Mouse (Mus musculus): Measurements from ENCODE around the gene Fam13c.

The Fam13c gene

DNA sequence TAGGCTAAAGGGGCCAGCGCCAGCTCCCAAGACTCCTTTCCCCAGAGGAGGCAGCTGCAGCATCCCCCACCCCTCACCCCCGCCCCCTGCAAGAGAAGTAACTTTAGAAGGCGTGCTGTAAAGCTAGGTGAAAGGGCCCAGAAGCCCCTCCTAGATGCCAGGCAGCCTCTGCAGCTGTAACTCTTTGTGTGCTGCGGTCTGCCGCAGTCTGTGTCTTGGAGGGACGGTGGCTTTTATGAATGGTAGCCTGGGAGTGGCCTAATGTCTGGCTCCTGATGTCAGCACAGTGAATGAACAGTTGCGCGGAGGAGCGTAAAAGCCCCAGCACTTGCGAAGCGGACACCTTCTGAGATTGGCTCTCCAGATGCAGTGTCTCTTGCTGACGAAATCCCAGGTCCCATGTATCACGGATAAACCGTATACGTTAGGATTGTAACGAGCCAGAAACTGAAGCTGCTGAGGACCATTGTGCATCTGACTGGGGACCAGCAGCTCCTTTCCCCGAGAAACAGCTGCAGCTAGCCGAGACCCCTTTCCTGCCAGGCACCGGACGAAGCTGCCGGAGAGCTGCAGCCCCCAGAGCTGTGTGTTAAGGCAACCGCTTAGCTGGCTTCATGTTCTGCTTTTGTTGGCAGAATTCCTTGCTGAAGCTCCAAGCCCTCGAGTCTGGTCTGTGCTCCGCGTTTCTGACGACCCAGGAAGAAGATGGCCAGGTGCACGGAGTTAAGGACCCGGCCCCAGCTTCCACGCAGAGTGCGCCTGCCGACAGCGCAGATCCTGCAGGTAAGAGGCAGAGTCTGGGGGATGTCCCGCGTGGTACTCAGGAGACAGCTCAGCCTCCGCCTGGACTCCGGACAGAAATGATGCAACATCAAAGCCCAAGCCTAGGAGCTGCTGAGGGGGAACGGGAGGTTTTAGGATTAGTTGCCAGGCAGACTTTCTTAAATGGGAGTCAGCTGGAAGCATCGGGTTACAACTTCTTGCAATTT is 80.2 kb downstream of the Fam13c start:
- DNase-seq (ENCODE audit: low spot score), result no peak

DNA sequence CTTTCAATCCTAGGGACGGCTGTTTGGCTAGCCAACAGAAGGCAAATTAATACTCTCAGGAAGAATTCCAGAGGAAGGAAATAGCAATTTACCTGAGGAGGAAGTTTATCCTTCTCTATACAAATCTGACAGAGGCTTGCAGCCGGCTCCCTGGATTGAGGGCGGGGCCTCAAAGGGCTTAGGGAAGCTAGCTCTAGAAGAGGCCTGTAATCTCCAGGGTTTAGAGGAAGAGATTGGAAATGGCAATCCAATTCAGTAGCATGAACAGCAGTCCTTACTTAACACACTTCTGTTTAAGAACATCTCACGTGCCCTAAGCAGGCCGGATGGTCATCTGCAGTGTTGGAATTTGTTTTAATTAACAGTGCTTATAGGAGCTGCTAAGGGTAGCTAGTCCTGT is 81.1 kb downstream of the Fam13c start:
- DNase-seq (ENCODE audit: low spot score), result no peak

DNA sequence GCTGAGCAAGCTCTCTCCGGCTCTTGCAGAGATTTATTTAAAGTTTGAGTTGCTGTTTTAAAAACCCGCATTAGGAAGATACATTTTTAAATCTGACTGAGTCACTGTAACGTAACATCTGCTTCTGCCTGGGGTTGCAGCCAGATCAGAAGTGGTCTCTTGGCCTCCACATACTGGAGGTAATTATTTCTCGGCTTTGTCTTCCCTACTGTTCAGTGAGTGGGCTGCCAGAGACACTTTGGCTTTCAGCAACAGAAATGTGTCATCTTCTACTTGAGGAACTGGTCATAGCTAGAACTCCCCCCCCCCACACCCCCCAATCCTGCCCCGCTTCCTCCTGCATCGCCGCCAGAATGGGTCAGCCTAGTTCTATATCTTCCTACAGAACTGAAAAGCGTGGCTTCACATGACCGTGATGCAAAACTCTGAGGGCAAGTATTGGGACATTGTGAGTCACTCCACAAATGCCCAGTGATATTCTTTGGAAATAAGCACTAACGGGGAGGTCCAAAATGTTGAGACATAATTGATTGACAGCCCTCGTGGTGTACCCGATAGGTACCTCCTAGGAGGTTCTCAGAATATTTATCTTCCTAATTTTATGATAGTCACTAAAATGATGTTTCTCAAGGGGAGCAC is 90.0 kb downstream of the Fam13c start:
- no peak for DNase-seq (ENCODE audit: low spot score)

DNA sequence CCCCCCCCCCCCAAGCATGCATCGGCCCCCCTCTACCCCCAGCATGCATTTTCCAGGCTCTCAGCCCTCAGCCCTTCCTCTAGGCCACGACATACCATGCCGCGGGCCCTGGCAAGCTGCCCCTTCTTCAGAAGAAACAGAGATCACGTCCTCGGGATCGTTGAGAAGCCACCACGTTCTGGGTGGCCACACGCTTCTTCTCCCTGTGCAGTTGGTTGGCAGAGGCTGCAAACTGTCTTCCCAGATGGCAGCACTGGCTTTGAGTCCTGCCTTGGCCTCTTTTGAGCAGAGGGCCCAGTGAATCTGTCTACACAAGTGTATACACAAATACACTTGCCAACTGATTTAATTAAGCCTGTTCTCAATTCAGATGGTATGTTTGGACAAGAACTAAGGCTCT is 92.0 kb downstream of the Fam13c start:
- DNase-seq (ENCODE audit: low spot score), result peak; percentile 59

DNA sequence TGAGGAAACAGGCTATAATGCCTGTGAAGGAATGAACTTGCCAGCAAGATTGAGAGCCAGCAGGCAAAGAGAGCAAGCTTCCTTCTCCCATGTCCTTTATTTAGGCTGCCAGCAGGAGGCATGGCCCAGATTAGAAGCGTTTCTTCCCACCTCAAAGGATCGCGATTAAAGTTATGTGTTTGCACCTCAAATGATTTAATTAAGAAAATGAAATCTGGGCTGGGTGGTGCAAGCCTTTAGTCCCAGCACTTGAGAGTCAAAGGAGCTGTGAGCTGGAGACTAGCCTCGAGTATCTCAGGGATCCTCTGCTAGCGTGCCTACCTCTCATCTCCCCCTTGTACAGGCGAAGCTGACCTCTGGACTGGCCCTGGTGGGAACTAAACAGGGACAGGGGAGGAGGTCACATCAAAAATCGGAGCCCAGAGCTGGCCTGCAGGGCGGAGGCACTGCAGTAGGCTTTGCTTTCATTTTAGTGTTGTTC is 93.1 kb downstream of the Fam13c start:
- DNase-seq (ENCODE audit: low spot score), result no peak

DNA sequence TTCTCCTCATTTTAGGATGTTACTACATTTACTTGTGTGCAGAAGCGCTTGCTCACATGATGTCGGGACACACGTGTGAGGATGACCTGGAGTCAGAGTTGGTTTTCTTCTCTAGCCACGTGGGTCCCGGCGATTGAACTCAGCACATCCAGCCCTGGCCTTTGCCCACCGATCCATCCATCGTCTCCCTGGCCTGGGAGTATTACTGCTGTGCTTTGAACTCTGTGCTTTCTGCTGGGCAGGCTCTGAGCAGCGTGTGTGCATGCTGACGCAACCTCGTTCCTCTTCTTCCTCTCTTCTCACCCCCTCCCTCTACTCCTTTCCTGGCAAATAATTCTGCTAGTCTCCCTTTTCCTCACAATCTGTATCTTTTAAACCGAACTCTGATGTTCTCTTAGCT is 93.7 kb downstream of the Fam13c start:
- DNase-seq (ENCODE audit: low spot score), result no peak

DNA sequence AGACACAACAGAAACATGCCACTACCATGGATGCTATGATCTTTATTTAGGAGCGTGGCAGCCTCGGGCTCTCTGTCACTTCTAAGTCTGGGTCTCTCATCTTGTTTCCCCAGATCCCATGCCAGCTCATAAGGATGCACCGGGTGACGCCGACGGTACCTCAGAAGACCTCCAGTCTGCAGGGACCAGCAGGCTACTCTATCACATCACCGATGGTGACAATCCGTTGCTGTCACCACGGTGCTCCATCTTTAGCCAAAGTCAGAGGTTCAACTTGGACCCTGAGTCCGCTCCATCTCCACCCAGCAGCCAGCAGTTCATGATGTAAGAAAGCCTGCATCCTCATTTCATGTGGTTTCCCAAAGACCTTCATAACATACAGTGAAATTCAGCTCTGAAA is 94.3 kb downstream of the Fam13c start:
- DNase-seq (ENCODE audit: low spot score), result no peak

DNA sequence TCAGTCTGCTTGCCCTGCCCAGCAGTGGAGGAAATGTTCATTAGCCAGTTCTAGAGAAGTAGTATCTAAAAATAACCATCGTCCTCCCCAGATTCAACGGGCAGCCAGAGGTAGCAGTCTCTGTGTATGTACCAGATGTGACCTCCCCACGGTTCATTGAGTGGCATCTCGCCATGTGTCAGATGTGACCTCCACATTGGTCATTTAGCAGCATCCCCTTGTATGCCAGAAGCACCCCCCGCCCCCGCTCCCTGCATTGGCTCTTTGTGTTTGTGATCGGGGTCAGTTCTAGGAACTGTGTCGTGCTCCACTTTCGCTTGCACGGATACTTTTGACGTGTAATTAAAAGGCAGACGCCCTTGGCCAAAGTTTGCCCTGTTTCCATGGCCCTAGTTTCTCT is 95.1 kb downstream of the Fam13c start:
- no peak for DNase-seq (ENCODE audit: low spot score)

DNA sequence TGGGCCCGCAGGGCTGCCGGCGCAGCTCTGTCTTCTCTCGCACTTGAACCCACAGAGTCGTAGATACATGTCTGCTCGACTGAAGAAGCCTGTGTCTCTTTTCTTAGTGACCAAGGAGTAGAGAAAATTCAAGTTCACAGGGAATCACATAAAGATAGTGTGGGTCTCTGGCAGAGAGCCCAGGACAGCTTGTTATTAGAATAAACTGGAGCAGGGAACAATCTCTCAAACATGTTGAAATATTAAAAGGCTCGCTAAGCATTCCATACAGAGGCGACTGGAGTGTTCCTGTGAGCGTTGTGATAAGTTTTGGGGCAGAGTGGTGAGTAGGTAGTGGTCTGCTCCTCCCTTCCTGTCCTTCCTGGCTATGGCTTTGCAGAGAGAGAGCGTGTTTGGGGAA is 97.4 kb downstream of the Fam13c start:
- no peak for DNase-seq (ENCODE audit: low spot score)

DNA sequence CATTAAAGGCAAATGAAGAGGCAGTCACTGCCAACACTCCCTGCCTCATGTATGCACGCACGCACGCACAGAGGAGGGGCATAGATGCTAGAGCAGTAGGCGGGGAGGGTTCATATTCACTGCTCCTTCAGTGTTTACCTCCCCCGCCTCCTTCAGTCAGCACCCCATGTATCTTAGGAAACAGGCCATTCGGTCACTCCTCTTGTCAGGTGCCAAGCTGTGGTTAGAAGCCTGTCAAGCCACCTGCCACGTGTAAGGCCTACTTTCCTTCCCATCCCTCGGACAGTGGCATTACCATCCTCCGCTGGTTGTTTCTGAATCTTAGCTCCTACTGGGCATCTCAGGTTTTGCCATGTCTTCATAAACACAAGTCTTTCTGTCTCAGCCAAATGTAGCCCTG is 99.0 kb downstream of the Fam13c start:
- no peak for DNase-seq (ENCODE audit: low spot score)

DNA sequence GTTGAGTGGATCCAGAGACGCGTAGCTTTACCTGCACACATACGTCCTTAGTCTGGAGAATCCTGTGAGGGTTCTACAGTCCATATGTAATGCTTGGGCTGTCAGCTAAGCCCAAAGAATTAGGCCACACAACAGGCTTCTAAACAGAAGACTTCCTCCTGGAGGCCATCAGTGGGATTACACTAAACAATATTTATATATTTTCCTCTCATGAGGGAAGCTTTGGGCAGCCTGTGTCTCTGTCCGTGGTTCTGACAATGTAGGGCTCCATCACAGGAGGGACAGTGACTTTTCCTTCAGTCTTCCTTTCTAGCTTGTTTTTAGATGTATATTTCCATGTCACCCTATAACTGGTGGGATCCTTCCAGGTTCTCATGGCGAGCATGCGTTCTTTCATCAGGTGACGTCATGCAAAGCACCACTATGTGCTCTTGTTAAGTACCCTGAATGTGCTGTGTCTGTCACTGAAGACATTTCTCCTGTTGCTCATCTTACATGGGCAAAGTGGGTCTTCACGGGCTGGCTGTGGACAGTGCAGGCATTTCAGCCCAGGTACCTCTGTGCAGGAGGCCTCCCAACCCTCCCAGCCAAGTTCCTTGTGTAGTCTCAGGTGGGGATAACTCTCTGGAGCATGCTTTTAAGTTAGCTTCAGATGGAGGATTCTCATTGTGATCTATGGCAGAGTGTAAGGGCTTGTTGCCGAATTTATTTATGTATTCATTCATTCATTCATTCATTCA is 100.3 kb downstream of the Fam13c start:
- DNase-seq (ENCODE audit: low spot score), result no peak

DNA sequence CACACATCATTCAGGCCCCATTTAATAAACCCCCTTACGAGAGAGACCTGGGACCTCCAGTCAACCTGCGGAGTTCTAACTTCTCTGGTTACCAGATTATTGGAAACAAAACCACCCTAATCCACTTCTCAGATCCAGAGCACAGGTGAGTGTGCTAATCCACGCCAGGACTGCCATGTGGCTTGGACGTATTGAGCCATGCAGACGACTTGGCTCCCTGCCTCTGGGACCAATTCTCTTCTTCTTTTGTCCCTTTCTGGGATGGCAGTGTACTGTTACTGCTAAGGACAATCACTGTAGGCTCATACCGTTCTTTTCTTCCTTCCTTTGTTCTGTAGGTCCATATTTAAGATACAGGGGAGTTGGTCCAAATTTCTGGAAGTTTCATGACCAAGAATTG is 102.6 kb downstream of the Fam13c start:
- no peak for DNase-seq (ENCODE audit: low spot score)

DNA sequence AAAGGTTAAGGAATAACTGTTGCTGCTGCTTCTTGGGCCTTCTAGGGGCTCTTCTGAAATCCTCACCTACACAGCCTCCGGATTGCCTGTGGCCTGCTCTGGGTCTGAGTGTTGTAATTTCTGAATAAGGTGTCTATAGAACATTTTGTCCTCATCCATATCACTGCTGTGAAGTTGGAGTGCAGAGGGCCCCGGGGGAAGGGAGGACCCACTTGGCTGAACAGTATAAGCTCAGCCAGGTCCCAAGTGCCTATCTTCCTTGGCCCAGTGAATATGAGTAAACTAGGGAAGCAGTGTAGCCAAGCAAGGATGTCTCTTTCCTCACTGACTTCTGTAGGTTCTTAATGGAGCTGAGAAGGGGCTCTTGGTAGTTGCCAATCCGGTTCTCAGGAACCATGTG is 112.2 kb downstream of the Fam13c start:
- no peak for DNase-seq (ENCODE audit: low spot score)

DNA sequence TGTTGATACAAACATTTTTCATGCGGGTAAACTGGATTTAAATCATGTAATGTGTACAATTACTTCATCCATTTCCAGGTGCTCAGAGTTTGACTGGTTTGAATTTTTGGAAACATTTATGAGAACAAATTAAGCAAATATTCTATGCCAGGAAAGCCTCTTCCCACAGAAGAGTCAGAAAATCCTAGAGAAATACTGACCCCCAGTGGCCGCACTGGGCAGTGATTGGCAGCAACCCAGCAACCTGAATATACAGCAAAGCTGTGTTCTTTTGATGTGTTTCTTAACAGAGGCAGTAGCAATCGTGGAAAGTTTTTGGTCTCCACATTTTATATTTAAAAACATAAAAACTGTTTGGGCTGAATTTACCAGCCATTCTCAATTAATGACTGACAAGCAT is 123.4 kb downstream of the Fam13c start:
- peak; percentile 78 for DNase-seq (ENCODE audit: low spot score)

DNA sequence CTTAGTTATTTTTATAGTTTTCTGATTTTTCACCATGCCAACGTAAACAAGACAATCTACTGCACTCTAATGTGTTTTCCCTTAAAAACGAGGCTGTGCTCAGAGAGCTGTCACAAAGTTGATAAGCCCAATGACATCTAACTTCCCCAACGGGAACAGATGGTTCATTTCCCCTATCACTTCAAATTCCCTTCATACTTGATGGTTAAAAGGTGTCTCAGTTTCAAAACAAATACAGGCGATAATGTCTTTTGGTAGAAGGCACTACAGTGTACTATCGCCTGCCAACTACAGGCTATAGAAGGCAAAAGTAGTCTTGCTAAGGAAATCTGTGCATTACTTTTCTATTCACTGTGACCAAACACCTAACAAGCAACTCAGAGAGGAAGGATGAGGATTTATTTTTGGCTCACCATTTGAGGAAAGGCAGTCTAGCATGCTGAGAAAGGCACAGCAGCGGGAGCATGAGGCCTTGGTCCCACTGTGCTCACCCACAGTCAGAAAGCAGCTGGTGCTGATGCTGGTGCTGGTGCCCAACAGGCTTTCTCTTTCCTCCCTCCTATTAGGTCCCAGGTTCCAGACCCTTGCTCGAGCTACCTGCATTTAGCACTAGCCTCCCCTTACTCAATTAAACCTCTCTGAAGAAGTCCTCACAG is 141.4 kb downstream of the Fam13c start:
- no peak for DNase-seq (ENCODE audit: low spot score)

DNA sequence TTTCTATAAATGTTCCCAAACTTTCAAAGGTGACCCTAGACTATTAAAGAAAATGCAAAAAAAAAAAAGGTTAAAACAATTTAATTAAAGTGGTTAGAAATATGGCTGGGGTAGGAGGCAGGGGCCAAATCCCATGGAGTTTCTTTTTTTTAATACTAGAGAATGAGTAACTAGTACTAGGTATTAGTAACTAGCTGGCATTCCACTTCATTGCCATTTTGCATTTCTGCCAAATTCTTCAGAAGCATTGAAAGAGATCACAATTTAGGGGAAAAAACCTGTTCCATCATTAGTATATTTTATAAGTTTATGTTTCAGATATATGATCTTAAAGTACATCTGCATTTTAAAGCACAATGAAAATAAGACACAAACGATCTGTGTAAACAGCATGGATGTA is 143.9 kb downstream of the Fam13c start:
- DNase-seq (ENCODE audit: low spot score), result no peak

DNA sequence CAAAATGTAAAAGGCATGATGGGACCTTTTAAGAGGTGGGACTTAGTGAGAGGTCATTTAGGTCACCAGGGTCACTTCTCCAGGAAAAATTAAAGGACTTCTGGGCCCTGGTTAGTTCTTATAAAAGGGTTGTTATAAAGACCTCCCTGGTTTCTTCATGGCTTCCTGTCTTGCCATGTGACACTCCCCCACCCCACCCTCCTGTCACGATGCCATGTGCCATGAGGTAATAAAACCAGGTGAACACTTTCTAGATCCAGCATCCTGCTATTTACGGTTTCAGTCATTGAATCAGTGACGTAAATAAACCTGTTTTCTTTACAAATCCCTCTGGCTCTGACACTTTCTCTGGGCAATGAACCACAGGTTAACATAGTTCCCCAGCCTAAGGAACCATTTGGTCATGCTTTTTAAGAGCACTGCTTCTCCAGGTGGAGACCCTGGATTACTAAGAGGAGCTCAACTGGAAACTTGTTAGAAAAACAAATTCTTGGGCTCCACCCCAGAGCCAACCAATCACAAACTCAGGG is 146.7 kb downstream of the Fam13c start:
- no peak for DNase-seq (ENCODE audit: low spot score)

DNA sequence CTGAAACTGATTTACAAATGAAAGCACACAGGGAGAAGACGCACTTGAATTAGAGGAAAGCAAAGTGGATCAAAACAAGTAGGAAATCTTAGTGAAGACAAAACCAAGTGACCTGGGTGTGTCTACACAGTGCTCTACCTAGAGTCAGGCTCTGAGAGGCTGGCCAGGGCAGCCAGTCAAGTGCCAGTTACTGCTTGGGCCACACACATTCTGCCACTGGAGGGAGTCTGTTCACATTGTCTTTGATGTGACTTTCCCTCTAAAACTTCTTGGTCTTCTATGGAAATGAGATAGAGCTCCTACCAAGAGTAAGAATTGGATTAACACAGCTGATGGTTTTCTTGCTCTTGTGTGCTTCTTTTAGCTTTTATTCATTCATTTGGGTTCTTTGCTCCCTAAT is 153.7 kb downstream of the Fam13c start:
- peak; percentile 40 for DNase-seq (ENCODE audit: low spot score)

DNA sequence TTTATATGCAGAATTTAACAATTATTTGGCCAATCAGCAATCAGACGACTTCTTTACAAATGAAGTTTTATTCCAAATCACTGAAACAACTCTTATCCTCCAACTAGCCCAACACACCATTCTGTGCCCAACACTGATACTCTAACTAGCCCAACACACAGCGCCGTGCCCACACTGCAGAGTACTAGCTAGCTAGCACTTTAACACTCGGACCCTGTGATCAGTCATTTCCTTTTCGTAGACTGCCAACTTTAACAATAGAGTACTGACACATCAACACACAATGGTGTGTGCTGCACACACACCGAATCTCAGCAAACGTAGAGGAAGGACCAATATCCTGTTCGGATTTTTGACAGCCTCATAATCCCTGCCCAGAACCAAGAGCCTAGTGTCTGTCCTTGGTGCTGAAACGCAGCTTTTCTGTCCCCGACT is 157.8 kb downstream of the Fam13c start:
- DNase-seq (ENCODE audit: low spot score), result peak; percentile 36

DNA sequence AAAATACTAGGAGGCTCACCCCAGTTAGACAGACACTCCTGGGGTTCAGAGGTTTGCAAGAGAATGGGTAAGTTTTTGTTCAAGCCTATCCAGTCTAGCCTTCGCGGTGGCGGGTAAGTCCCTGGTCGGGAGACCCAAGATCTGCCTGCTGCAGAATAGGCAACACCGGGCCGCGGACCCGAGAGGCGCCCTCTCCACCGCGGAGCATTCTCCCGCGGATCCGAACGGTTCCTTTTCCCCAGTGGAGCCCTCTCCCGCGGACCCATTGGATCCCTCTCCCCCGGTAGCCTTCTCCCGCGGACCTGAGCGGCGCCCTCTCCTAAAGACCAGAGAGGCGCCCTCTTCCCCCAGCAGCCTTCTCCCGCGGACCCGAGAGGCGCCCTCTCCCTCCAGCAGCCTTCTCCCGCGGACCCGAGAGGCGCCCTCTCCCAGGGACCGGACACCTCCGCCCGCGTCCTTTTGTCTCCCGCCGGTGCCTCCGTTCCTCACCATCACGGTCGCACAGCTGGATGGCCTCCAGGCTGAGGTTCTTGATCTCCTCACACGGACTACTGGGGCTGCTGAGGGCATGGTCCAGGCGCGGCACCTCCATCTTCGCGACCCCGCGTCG is 158.3 kb downstream of the Fam13c start:
- peak; percentile 48 for DNase-seq (ENCODE audit: low spot score)
